Mouse (Mus musculus): ENCODE measurements around the gene Fam126b. TPM values are rescaled to one million over a fixed set of nuclear protein-coding genes. Genes with fewer than 3 reads are reported as not detected.
A peak's percentile ranks its signal among the peaks of the same experiment; 100 is the strongest.
"Not testable (repeated sequence)": the region's sequence is repeated elsewhere in the genome, so short reads cannot be mapped to it uniquely, and the experiment has no call there.

Gene Fam126b
- total and polyA plus RNA-seq, 3 experiments, result 5.5 to 5.7 TPM; not detected in 1

- DNase-seq (ENCODE audit: low read depth, low spot score), result no peak
- no peak overlapping the region for H3K9ac ChIP-seq (ENCODE audit: control insufficient read depth, low read depth, low read length, poor library complexity, severe bottlenecking)
- no peaks in the 10 kb centered on the region for H3K4me1 ChIP-seq (ENCODE audit: control insufficient read depth in 1 of 2, insufficient read depth in 2 of 2, low read length in 2 of 2)
- no peak overlapping the region for H3K4me3 ChIP-seq (ENCODE audit: control insufficient read depth in 1 of 2, insufficient read depth in 1 of 2, low read depth in 2 of 2, low read length in 2 of 2)
- TF ChIP-seq POLR2AphosphoS5 (IDR thresholded peaks at IDR 0.05; ENCODE audit: borderline replicate concordance, low read depth, low read length), result no peak
- no peak for TF ChIP-seq NELFE (IDR thresholded peaks at IDR 0.05; ENCODE audit: low read depth, low read length)
- TF ChIP-seq UBTF (IDR thresholded peaks at IDR 0.05; ENCODE audit: borderline replicate concordance, insufficient read depth, low read depth, low read length), result no peak
- no peak for TF ChIP-seq MYC (IDR thresholded peaks at IDR 0.05; ENCODE audit: low read depth, low read length)
- TF ChIP-seq NRF1 (IDR thresholded peaks at IDR 0.05; ENCODE audit: insufficient read depth, low read depth, low read length, poor library complexity, severe bottlenecking), result no peak
- TF ChIP-seq MAFK (IDR thresholded peaks at IDR 0.05; ENCODE audit: borderline replicate concordance, low read depth, low read length), result no peak
- TF ChIP-seq MEF2A (IDR thresholded peaks at IDR 0.05; ENCODE audit: extremely low read depth, insufficient replicate concordance, low read depth, low read length, poor library complexity, severe bottlenecking), result no peak
- H3K27ac ChIP-seq (ENCODE audit: control insufficient read depth, low read depth, low read length), result no peak overlapping the region
- no peaks in the 10 kb centered on the region for H3K27me3 ChIP-seq (ENCODE audit: control insufficient read depth in 1 of 2, insufficient read depth in 2 of 2, low read length in 2 of 2)
- peaks cover 0 to 1% of the 10 kb centered on the region in 2 experiments; a peak in 2 of 4 replicates for H3K36me3 ChIP-seq (ENCODE audit: control insufficient read depth in 1 of 2, insufficient read depth in 2 of 2, low read length in 2 of 2)
- H3K79me2 ChIP-seq (ENCODE audit: control insufficient read depth, insufficient read depth, low read length, poor library complexity), result no peaks in the 10 kb centered on the region; the same call in 1 of the 2 replicates
- no peaks in the 10 kb centered on the region for H3K9me3 ChIP-seq (replicated peaks; ENCODE audit: insufficient read depth, low read length)
These were observed 21.1 kb downstream of the Fam126b start for GRCm38 (mm10) chr1:58564981-58565380.

- Histone ChIP-seq H3K79me2 (ENCODE audit: control insufficient read depth, insufficient read depth, low read length, poor library complexity) (no peaks in the 10 kb centered on the region; the same call in 1 of the 2 replicates), H3K4me1 (ENCODE audit: control insufficient read depth in 1 of 2, insufficient read depth in 2 of 2, low read length in 2 of 2) (no peaks in the 10 kb centered on the region), H3K9me3 (replicated peaks; ENCODE audit: insufficient read depth, low read length) (no peaks in the 10 kb centered on the region), H3K9ac (ENCODE audit: control insufficient read depth, low read depth, low read length, poor library complexity, severe bottlenecking) (no peak overlapping the region), H3K27me3 (ENCODE audit: control insufficient read depth in 1 of 2, insufficient read depth in 2 of 2, low read length in 2 of 2) (no peaks in the 10 kb centered on the region), H3K4me3 (ENCODE audit: control insufficient read depth in 1 of 2, insufficient read depth in 1 of 2, low read depth in 2 of 2, low read length in 2 of 2) (no peak overlapping the region), H3K27ac (ENCODE audit: control insufficient read depth, low read depth, low read length) (no peak overlapping the region), H3K36me3 (ENCODE audit: control insufficient read depth in 1 of 2, insufficient read depth in 2 of 2, low read length in 2 of 2) (peaks cover 0 to 1% of the 10 kb centered on the region in 2 experiments; a peak in 1 of 4 replicates)
- DNase-seq (ENCODE audit: low read depth, low spot score), result peak; percentile 80
- TF ChIP-seq ZC3H11A (IDR thresholded peaks at IDR 0.05; ENCODE audit: low read depth, low read length) (peak; percentile 37; the same call in 1 of the 2 replicates), E2F4 (IDR thresholded peaks at IDR 0.05; ENCODE audit: borderline replicate concordance, low read depth, low read length) (no peak), CTCF (IDR thresholded peaks at IDR 0.05 in 2 of 3, conservative IDR thresholded peaks at IDR 0.05 in 1 of 3; ENCODE audit: control insufficient read depth in 1 of 3, insufficient read depth in 1 of 3, low read depth in 2 of 3, low read length in 3 of 3, poor library complexity in 1 of 3, severe bottlenecking in 1 of 3) (peak; percentile 40 to 77 (median 59)), RAD21 (IDR thresholded peaks at IDR 0.05; ENCODE audit: low read depth, low read length) (peak; percentile 57), SMC3 (IDR thresholded peaks at IDR 0.05; ENCODE audit: low read depth, low read length) (peak; percentile 85)
These were observed 23.7 kb downstream of the Fam126b start for GRCm38 (mm10) chr1:58562455-58562854.

- H3K9me3 ChIP-seq (replicated peaks; ENCODE audit: insufficient read depth, low read length); H3K27ac ChIP-seq (ENCODE audit: control insufficient read depth, low read depth, low read length); H3K79me2 ChIP-seq (ENCODE audit: control insufficient read depth, insufficient read depth, low read length, poor library complexity); H3K27me3 ChIP-seq (ENCODE audit: control insufficient read depth in 1 of 2, insufficient read depth in 2 of 2, low read length in 2 of 2); DNase-seq (ENCODE audit: low read depth, low spot score); H3K4me3 ChIP-seq (ENCODE audit: control insufficient read depth in 1 of 2, insufficient read depth in 1 of 2, low read depth in 2 of 2, low read length in 2 of 2); H3K9ac ChIP-seq (ENCODE audit: control insufficient read depth, low read depth, low read length, poor library complexity, severe bottlenecking); H3K36me3 ChIP-seq (ENCODE audit: control insufficient read depth in 1 of 2, insufficient read depth in 2 of 2, low read length in 2 of 2); H3K4me1 ChIP-seq (ENCODE audit: control insufficient read depth in 1 of 2, insufficient read depth in 2 of 2, low read length in 2 of 2): not testable (repeated sequence)
- TF ChIP-seq CTCF (IDR thresholded peaks at IDR 0.05 in 2 of 3, conservative IDR thresholded peaks at IDR 0.05 in 1 of 3; ENCODE audit: control insufficient read depth in 1 of 3, insufficient read depth in 1 of 3, low read depth in 2 of 3, low read length in 3 of 3, poor library complexity in 1 of 3, severe bottlenecking in 1 of 3), result peak in 1 of 3 experiments; percentile 13; a peak in 1 of 6 replicates
These were observed 25.8 kb downstream of the Fam126b start for GRCm38 (mm10) chr1:58560370-58560769.

Measured in MEL (cell line).